Mouse (Mus musculus): ENCODE results near the gene Zscan20.

Zscan20 gene

DNA sequence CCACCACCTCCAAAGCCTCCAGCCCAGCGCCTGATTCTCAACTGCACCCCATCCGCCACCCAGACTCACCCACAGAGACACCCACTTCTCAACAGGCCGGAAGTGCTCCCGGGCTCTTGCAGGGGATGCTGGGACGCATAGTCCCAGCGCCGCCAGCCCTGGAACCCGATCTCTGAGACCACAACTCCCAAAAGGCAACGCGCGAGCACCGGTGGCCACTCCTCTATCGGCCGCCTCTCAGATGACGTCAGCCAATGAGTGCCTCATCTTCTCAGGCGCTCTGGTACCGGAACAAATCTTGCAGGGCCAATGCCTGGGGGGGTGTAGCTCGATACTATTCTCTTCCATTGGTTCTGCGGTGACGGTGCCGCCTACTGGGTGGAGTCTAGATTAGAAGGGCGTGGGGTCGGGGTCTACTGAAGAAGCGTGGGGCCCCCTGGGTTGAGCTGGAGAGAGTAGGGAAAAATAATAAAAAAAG lies at the start of gene Zscan20:
Gene Zscan20, minus strand, starts transcription at position 174 of the 478 bp plus-strand sequence.
- peak; percentile 97 for DNase-seq (ENCODE audit: low spot score)

GRCm38 (mm10) chr4:128655446-128655845 lies 45.5 kb upstream of the Zscan20 start:
- no peak for DNase-seq (ENCODE audit: low spot score)

DNA sequence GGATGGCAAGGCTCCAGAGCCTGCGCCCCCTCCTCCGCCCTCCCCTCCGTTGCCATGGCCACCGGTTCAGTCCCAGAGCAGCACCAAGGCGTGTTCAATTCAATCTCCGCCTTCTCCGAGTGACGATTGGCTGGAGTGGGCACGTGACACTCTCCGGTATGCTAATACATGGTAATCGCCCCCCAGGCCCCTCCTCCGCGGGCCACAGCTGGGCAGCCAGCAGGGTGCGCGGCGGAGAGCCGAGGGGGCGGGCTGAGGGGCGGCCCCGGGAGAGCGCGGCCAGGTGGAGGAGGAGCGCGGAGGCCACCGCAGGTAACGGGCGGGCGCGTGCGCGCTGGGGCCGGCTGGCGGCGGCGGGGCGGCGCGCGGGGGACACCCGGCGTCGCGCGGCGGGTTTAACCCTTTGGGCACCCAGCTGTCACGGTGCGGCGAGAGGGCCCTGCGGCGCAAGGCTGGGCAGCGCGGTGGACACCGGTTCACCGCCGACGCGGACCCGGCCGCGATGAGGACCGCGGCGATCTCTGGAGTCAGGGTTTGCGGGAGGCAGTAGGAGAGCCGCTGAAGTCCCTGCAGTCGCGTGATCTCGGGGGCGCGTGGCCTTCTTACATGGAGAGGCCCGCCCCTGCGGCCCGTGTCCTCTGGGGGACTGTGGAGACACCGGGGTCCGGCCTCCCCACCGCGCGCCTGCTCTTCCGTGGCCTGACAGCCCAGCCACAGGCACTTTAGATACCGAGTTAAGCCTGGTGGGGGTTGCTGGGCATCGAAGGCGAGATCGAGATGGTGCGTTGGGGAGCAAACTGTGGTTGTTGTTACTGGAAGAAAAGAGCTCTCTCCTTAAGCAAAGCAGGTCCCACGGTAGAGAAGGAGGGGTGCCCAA lies 44.8 kb upstream of the Zscan20 start, which contains the start of gene Phc2:
Gene Phc2, plus strand, starts transcription at position 198 of the 877 bp plus-strand sequence.
- DNase-seq (ENCODE audit: low spot score) = peak; percentile 79

DNA sequence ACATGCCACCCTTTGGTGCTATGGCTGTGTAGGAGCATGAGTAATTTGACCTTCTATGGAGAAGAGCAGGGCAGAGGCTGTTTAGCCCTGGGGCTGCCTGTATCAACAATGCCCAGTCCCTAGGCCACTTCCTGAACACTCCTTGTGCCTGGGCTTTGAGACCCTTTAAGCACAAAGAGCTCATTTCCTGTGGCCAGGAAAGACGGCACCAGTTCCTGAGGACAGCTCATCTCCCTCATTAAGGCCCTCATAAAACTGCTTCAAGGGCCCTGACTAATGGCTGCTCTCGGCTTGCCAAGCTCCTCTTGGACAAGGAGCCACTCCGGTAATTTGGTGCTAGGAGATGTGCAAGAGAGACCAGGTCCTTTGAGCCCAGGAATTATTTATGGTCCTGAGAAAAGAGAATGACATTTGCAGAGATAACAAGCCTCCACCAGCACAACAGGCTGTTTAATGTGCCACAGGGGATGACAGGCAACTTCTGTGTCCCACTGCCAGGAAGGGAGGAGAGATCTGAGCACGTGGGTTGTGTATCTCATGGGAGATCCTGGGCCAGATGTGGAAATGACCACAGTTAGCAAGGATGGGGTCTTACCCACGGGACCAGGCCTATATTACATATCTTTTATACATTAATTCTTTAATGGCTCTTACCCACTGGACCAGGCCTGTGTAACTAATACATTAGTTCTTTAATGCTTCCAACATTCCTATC lies 42.8 kb upstream of the Zscan20 start:
- DNase-seq (ENCODE audit: low spot score) = no peak

GRCm38 (mm10) chr4:128651530-128651929 lies 41.6 kb upstream of the Zscan20 start:
- no peak for DNase-seq (ENCODE audit: low spot score)

- no peak for DNase-seq (ENCODE audit: low spot score)
Measured at GRCm38 (mm10) chr4:128648567-128649255, 38.8 kb upstream of the Zscan20 start.

GRCm38 (mm10) chr4:128646762-128647161 lies 36.9 kb upstream of the Zscan20 start:
- no peak for DNase-seq (ENCODE audit: low spot score)

- no peak for DNase-seq (ENCODE audit: low spot score)
Measured at GRCm38 (mm10) chr4:128645896-128646295, 36.0 kb upstream of the Zscan20 start.

DNA sequence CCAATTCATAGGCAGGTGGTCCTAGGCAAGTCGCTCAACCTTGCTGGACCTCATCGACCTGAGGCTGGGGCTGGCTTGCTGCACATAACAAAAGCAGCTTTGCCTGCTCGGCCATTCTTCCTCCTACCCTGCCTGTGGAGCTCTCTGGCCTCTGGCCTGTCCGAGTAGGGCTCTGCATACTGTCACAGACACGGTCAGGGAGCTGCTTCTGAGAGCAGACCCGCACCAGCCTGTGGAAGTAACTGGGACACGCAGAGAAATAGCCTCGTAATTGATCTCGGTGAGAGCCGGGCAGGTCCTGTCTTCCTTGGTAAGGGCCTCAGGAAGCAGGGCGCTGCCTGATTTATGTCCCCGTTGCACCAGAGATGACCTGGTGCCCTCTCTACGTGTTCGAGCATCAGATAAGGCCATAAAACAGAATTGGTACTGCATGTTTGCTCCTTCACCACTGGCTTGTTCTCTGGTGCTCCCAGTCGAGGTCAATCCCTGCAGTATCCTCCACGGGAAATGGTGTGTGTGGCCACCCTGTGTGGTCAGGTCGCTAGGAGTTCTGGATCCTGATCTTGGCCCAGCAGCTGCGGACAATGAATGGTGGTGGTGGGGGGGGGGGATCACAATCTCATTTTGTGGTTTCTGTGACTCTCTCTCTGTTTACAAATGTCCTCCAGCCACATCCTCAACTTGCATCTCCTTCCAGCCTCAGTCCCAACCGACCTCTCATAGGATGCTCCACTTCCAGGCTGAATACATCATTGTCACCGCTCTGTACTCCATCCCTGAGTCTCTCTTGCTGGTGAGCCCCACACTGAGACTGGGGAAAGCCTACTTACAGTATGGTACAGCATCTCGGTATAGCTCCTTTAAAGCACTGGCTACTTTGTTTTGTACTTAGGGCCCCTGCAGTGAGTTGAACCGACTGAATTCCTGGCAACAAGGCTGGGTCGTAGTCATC lies 32.1 kb upstream of the Zscan20 start:
- DNase-seq (ENCODE audit: low spot score) = no peak

GRCm38 (mm10) chr4:128638265-128638923 lies 28.5 kb upstream of the Zscan20 start:
- DNase-seq (ENCODE audit: low spot score) = no peak

- no peak for DNase-seq (ENCODE audit: low spot score)
Measured at GRCm38 (mm10) chr4:128637250-128637649, 27.4 kb upstream of the Zscan20 start.

DNA sequence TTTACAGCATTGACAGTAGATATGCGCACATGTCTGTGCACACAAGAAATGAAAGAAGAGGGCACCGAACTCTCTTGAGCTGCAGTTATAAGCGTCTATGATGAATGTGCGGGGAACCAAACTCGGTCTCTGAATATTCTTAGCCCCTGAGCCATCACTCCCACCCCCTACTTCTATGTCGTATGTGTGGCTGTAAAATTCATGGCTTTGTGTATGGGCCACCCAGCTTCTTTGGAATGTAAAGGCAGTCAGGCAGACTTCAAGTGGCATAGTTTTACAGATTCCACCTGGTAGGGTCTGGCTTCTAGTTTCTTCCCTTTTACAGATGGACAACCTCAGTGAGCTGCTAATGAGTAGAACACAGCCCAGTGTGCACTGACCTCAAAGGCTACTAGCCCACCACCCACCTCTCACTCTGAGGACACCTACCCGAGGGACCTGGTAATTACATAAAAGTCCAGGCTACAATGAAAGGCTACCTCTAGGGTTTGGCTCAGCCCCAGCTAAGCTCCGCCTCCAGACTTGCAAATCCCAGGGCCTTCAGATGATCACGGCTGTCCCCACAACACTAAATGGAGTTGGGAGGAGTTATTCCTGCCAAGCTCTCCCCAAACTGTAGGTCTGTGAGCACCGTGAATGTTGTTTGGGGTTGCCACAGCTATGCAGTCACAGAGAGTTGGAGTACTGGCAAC lies 26.1 kb upstream of the Zscan20 start:
- no peak for DNase-seq (ENCODE audit: low spot score)

DNA sequence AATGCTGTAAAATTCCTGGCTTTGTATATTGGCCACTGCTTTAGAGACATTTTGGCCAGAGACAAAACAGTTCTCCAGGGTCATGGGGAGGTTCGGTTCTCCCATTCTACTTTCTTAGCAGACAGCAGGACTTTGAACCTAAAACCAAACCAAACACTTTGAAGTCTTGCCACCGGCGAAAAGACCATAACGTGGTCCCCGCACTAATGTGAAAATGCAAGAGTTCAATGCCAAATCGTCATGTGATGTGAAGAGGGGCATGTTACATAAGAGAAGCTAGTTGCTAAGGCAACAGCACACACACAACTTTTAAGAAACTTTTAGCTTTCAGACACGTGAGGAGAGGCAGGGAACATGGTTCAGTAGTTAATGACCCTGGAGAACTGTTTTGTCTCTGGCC lies 25.6 kb upstream of the Zscan20 start:
- DNase-seq (ENCODE audit: low spot score) = no peak

- DNase-seq (ENCODE audit: low spot score) = no peak
Measured at GRCm38 (mm10) chr4:128621109-128621508, 11.2 kb upstream of the Zscan20 start.

DNA sequence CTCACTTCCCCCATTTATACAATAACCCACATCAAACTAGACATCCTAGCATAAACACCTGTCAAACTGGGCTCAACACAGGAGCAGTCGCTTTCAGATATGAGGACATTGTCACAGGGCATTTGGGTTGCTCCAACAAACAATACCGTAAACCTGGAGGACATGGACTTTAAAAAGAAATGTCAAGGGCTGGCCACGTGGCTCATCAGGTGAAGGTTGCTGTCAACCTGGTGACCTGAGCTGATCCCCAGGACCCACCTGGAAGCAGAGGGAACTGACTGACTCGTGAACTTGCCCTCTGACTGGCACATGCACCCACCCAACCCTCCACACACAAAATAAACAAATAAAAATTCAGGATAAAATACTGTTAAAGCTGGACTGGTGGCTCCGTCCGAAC lies 10.7 kb upstream of the Zscan20 start:
- no peak for DNase-seq (ENCODE audit: low spot score)

DNA sequence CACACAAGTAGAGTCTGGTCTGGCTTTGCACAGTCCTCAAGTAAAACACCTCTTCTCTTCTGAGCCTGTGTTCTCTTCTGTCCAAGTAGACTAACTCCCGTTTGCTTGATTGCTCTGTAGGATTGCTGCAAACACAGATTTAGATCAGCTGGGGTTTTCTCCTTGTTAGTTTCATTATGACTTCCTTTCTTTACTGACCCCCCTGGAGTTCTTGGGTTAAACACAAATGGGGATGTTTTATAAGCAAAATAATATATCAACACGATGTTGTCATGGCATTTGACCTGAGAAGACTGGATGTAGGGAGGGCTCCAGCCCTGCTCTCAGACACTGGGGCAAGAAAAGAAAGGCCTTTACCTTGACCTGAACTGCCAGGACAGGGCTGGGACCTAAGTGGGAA lies 9.1 kb upstream of the Zscan20 start:
- no peak for DNase-seq (ENCODE audit: low spot score)

- no peak for DNase-seq (ENCODE audit: low spot score)
Measured at GRCm38 (mm10) chr4:128618246-128618911, 8.5 kb upstream of the Zscan20 start, which contains the start of gene Tlr12. Gene Tlr12, minus strand, starts transcription at chr4:128618619.

GRCm38 (mm10) chr4:128617363-128618120 lies 7.6 kb upstream of the Zscan20 start:
- DNase-seq (ENCODE audit: low spot score) = no peak

DNA sequence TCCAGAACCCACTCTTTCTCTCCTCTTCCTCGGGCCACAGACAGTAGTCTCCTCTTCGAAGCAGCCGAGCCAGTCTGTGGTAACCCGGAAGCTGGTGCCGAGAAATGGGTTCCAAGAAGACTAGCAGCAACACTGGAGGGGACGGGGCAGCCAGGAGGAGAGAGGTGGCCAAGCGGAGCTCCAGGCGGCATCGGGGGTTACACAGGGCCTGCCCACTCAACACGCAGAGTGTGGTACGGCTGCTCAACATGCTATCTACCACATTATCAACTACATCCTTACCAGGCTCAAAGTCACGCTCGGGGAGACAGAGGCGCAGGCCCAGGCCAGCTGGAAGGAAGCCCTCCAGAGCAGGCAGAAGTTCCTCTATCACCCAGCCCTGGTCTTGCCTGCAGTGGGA lies 5.9 kb upstream of the Zscan20 start:
- no peak for DNase-seq (ENCODE audit: low spot score)

Data from c-Kit-positive CD71-positive TER-119-positive erythroid progenitor cells, embryonic 14.5 days (primary cell).